Mouse (Mus musculus) olfactory bulb, adult 2 months (tissue): ENCODE measurements around the gene Fam189b.

Source experiments
- CTCF ChIP-seq: fragments of 200-500 bp; IDR thresholded peaks from 2 replicates; pipeline ENCODE4 v1.5.1; 2012; ENCODE audit warnings: low read depth, mild to moderate bottlenecking, low read length, moderate library complexity; ENCODE audit not compliant: insufficient read depth
- POLR2A ChIP-seq: fragments of 200-500 bp; IDR thresholded peaks from 2 replicates; pipeline ENCODE4 v1.6.1; 2012; ENCODE audit warnings: mild to moderate bottlenecking, low read depth, low read length, moderate library complexity; ENCODE audit not compliant: insufficient read depth

DNA sequence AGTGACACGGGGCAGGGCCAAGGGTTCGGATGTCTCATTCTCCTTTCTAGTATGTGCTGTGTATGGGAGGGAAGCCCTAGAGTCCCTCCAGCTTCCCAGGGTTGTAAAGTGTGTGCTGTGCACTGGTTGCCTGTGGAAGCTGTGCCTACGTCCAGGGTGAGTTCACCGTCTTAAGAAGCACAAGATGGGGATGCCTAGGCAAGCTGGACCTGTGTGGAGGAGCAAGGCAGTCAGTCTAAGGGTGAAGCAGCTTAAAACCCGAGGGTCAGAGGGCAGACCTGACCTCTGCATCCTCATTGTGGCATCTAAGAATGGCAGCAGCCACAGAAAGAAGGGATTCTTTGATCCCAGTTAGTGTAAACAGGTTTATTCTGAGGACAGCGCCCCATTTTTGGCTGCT is 25.8 kb downstream of the Fam189b start:
- TF ChIP-seq POLR2A (no peak), CTCF (no peak)
